Mouse (Mus musculus) E14TG2a.4 (cell line): ENCODE results near the gene Gm6377.

ENCODE experiments used
- H3K27me3 ChIP-seq: 2 replicates; pipeline ENCODE4 v1.6.1; 2014; ENCODE audit warnings: low read length, control low read depth; ENCODE audit not compliant: insufficient read depth
- H3K36me3 ChIP-seq: 2 replicates; pipeline ENCODE4 v1.6.1; 2014; ENCODE audit warnings: low read length, control low read depth; ENCODE audit not compliant: insufficient read depth
- H3K4me1 ChIP-seq: replicated peaks from 2 replicates; pipeline ENCODE4 v1.6.1; 2014; ENCODE audit warnings: low read depth, low read length, control low read depth
- H3K4me3 ChIP-seq: replicated peaks from 2 replicates; pipeline ENCODE4 v1.5.1; 2014; ENCODE audit warnings: mild to moderate bottlenecking, low read length
- H3K9me3 ChIP-seq: 2 replicates; pipeline ENCODE4 v1.6.1; 2014; ENCODE audit warnings: low read length, control low read depth
- CTCF ChIP-seq: conservative IDR thresholded peaks from 2 replicates; pipeline ENCODE4 v1.5.1; 2014; ENCODE audit warnings: low read length
- NANOG ChIP-seq: IDR thresholded peaks from 2 replicates; pipeline ENCODE4 v1.6.1; 2014; ENCODE audit warnings: borderline replicate concordance, low read length, mixed read lengths
- POU5F1 ChIP-seq: IDR thresholded peaks from 2 replicates; pipeline ENCODE4 v1.6.1; 2014; ENCODE audit warnings: low read length, borderline replicate concordance

Gm6377 gene

GRCm38 (mm10) chrX:109190969-109191368, 5.6 kb upstream of the Gm6377 start:
- Histone ChIP-seq H3K4me3 (no peak overlapping the region), H3K36me3 (no peaks in the 10 kb centered on the region), H3K9me3 (no peaks in the 10 kb centered on the region), H3K27me3 (no peaks in the 10 kb centered on the region), H3K4me1 (no peaks in the 10 kb centered on the region)
- TF ChIP-seq NANOG (no peak), CTCF (no peak), POU5F1 (no peak)

- H3K36me3 ChIP-seq: no peaks in the 10 kb centered on the region
Measured at GRCm38 (mm10) chrX:109191436-109191835, 5.1 kb upstream of the Gm6377 start.

GRCm38 (mm10) chrX:109207843-109208242, 11.3 kb downstream of the Gm6377 start:
- Histone ChIP-seq H3K9me3 (no peaks in the 10 kb centered on the region), H3K36me3 (no peaks in the 10 kb centered on the region), H3K4me3 (no peak overlapping the region), H3K4me1 (no peaks in the 10 kb centered on the region), H3K27me3 (no peaks in the 10 kb centered on the region)
- TF ChIP-seq NANOG: no peak
- no peak for TF ChIP-seq CTCF
- TF ChIP-seq POU5F1: no peak

More at GRCm38 (mm10) chrX:109191436-109191835, 5.1 kb upstream of the Gm6377 start:
- Histone ChIP-seq H3K27me3 (no peaks in the 10 kb centered on the region), H3K9me3 (no peaks in the 10 kb centered on the region), H3K4me3 (no peak overlapping the region), H3K4me1 (no peaks in the 10 kb centered on the region)
- TF ChIP-seq CTCF (no peak), NANOG (no peak), POU5F1 (no peak)

- no peaks in the 10 kb centered on the region for H3K4me1 ChIP-seq
- no peak overlapping the region for H3K4me3 ChIP-seq
- no peak for TF ChIP-seq NANOG
- no peak for TF ChIP-seq POU5F1
- TF ChIP-seq CTCF: no peak
- H3K36me3 ChIP-seq: no peaks in the 10 kb centered on the region
- no peaks in the 10 kb centered on the region for H3K27me3 ChIP-seq
- H3K9me3 ChIP-seq: no peaks in the 10 kb centered on the region
Measured at GRCm38 (mm10) chrX:109228720-109229119, 32.2 kb downstream of the Gm6377 start.

GRCm38 (mm10) chrX:109235383-109236036, 39.0 kb downstream of the Gm6377 start:
- H3K4me1 ChIP-seq: no peaks in the 10 kb centered on the region

GRCm38 (mm10) chrX:109238163-109238562, 41.6 kb downstream of the Gm6377 start:
- no peaks in the 10 kb centered on the region for H3K36me3 ChIP-seq
- H3K27me3 ChIP-seq: no peaks in the 10 kb centered on the region
- no peak overlapping the region for H3K4me3 ChIP-seq
- H3K4me1 ChIP-seq: no peaks in the 10 kb centered on the region
- no peaks in the 10 kb centered on the region for H3K9me3 ChIP-seq
- peak; percentile 33; the same call in 1 of the 2 replicates for TF ChIP-seq CTCF
- no peak for TF ChIP-seq NANOG
- TF ChIP-seq POU5F1: no peak

More at GRCm38 (mm10) chrX:109235383-109236036, 39.0 kb downstream of the Gm6377 start:
- Histone ChIP-seq H3K9me3 (no peaks in the 10 kb centered on the region), H3K27me3 (no peaks in the 10 kb centered on the region), H3K36me3 (no peaks in the 10 kb centered on the region), H3K4me3 (no peak overlapping the region)
- TF ChIP-seq NANOG (no peak), CTCF (no peak), POU5F1 (no peak)
